Mouse (Mus musculus) lung, adult 2 months (tissue): ENCODE results near the gene Plppr1.

Source experiments
- CTCF ChIP-seq: fragments of 200-500 bp; IDR thresholded peaks from 2 replicates; pipeline ENCODE4 v1.5.1; 2011; ENCODE audit warnings: mild to moderate bottlenecking, low read length, control low read depth; ENCODE audit not compliant: insufficient read depth
- POLR2A ChIP-seq: fragments of 200-500 bp; IDR thresholded peaks from 2 replicates; pipeline ENCODE4 v1.6.1; 2011; ENCODE audit warnings: low read depth, mild to moderate bottlenecking, control low read depth, low read length, borderline replicate concordance; ENCODE audit errors: extremely low read depth

GRCm38 (mm10) chr4:49169498-49169897, 110.4 kb downstream of the Plppr1 start:
- TF ChIP-seq CTCF (no peak), POLR2A (no peak)
